Mouse (Mus musculus) heart, postnatal 0 days (tissue): ENCODE results near the gene Gm3045. TPM values are rescaled to one million over a fixed set of nuclear protein-coding genes. Genes with fewer than 3 reads are reported as not detected.

Source experiments
- ATAC-seq: fragments of 200-750 bp; cut with Nextera tagmentation; 2 replicates; pipeline ENCODE4 v1.8.0; 2017; ENCODE audit warnings: low read depth, moderate number of reproducible peaks, moderate library complexity; ENCODE audit not compliant: insufficient read depth
- DNase-seq: peaks from one replicate; pipeline ENCODE4 v3.0.0-alpha.2; 2016; ENCODE audit warnings: low spot score
- H3K27ac ChIP-seq: fragments of 300-500 bp; sonication (generic); 2 replicates; pipeline ENCODE4 v1.5.1; 2014; ENCODE audit warnings: low read depth, mild to moderate bottlenecking
- H3K27me3 ChIP-seq: fragments of 300-500 bp; sonication (generic); 2 replicates; pipeline ENCODE4 v1.6.1; 2014; ENCODE audit warnings: low read length, mixed read lengths; ENCODE audit not compliant: control insufficient read depth, insufficient read depth
- H3K36me3 ChIP-seq: fragments of 300-500 bp; sonication (generic); replicated peaks from 2 replicates; pipeline ENCODE4 v1.6.1; 2014; ENCODE audit warnings: low read length, mixed read lengths; ENCODE audit not compliant: control insufficient read depth, insufficient read depth
- H3K4me1 ChIP-seq: fragments of 300-500 bp; sonication (generic); 2 replicates; pipeline ENCODE4 v1.6.1; 2014; ENCODE audit warnings: antibody characterized with exemption; ENCODE audit not compliant: control insufficient read depth, insufficient read depth
- H3K4me2 ChIP-seq: fragments of 300-500 bp; sonication (generic); 2 replicates; pipeline ENCODE4 v1.6.1; 2014; ENCODE audit warnings: low read depth, mild to moderate bottlenecking, low read length, moderate library complexity
- H3K4me3 ChIP-seq: fragments of 300-500 bp; sonication (generic); 2 replicates; pipeline ENCODE4 v1.5.1; 2014; ENCODE audit warnings: low read depth, low read length
- H3K9ac ChIP-seq: fragments of 300-500 bp; sonication (generic); replicated peaks from 2 replicates; pipeline ENCODE4 v1.6.1; 2014; ENCODE audit warnings: low read depth, low read length, mixed read lengths
- H3K9me3 ChIP-seq: fragments of 300-500 bp; sonication (generic); replicated peaks from 2 replicates; pipeline ENCODE4 v1.6.1; 2016; ENCODE audit warnings: low read length; ENCODE audit not compliant: control insufficient read depth
- CTCF ChIP-seq: IDR thresholded peaks from 2 replicates; pipeline ENCODE4 v1.5.1; 2016; ENCODE audit warnings: antibody characterized with exemption, control low read depth, low read depth
- EP300 ChIP-seq: IDR thresholded peaks from 2 replicates; pipeline ENCODE4 v1.6.1; 2016; ENCODE audit warnings: antibody characterized with exemption, low read depth
- WGBS: fragments of 180-500 bp; shearing (Covaris S2); extraction: QIAGEN DNeasy Blood & Tissue Kit; methylation state at CpG from one replicate; pipeline ENCODE4 v1.1.7; 2014; 5-methylcytosine and 5-hydroxymethylcytosine counted together
- polyA plus RNA-seq: library from polyadenylated mRNA; unstranded; fragments of >200 nt; fragmentation: Nextera tagmentation; extraction: Ambion mirVana; gene quantifications from 2 replicates; pipeline ENCODE4 v1.2.1, GENCODE M21; 2015
- total RNA-seq: library from RNA; depleted of rRNA; stranded (reverse); fragments of >200 nt; gene quantifications from 2 replicates; pipeline ENCODE4 v1.2.3, GENCODE M21; 2014; ENCODE audit warnings: low replicate concordance

The Gm3045 gene
- total and polyA plus RNA-seq, 2 experiments from 2014 or later = not detected

GRCm38 (mm10) chr13:56471211-56471610, 44.8 kb downstream of the Gm3045 start:
- 81% methylated on average over 6 of the region's 6 CpGs for WGBS
- DNase-seq = no peak
- no peak for ATAC-seq

GRCm38 (mm10) chr13:56471951-56472350, 45.6 kb downstream of the Gm3045 start:
- 64% methylated on average over 9 of the region's 9 CpGs for WGBS
- DNase-seq (no peak), ATAC-seq (no peak)

More at GRCm38 (mm10) chr13:56471211-56471610, 44.8 kb downstream of the Gm3045 start:
- Histone ChIP-seq H3K9ac (no peak overlapping the region), H3K9me3 (no peaks in the 10 kb centered on the region), H3K4me3 (no peak overlapping the region), H3K36me3 (no peaks in the 10 kb centered on the region), H3K4me1 (no peaks in the 10 kb centered on the region), H3K27me3 (peaks cover 15% of the 10 kb centered on the region; the same call in 1 of the 2 replicates), H3K27ac (no peak overlapping the region), H3K4me2 (no peak overlapping the region)
- no peak for TF ChIP-seq CTCF
- TF ChIP-seq EP300 = no peak

GRCm38 (mm10) chr13:56472661-56473060, 46.3 kb downstream of the Gm3045 start:
- Histone ChIP-seq H3K36me3 (no peaks in the 10 kb centered on the region), H3K4me1 (peaks cover 3% of the 10 kb centered on the region; the same call in 1 of the 2 replicates), H3K27me3 (peaks cover 15% of the 10 kb centered on the region; the same call in 1 of the 2 replicates), H3K4me3 (no peak overlapping the region), H3K4me2 (no peak overlapping the region), H3K9ac (no peak overlapping the region), H3K27ac (no peak overlapping the region), H3K9me3 (no peaks in the 10 kb centered on the region)
- ATAC-seq (no peak), DNase-seq (no peak)
- TF ChIP-seq EP300 (no peak), CTCF (no peak)
- WGBS = 80% methylated on average over 9 of the region's 9 CpGs

More at GRCm38 (mm10) chr13:56471951-56472350, 45.6 kb downstream of the Gm3045 start:
- Histone ChIP-seq H3K9ac (no peak overlapping the region), H3K4me1 (no peaks in the 10 kb centered on the region), H3K4me3 (no peak overlapping the region), H3K36me3 (no peaks in the 10 kb centered on the region), H3K4me2 (no peak overlapping the region), H3K9me3 (no peaks in the 10 kb centered on the region), H3K27ac (no peak overlapping the region), H3K27me3 (peaks cover 15% of the 10 kb centered on the region; the same call in 1 of the 2 replicates)
- TF ChIP-seq EP300 (no peak), CTCF (no peak)

DNA sequence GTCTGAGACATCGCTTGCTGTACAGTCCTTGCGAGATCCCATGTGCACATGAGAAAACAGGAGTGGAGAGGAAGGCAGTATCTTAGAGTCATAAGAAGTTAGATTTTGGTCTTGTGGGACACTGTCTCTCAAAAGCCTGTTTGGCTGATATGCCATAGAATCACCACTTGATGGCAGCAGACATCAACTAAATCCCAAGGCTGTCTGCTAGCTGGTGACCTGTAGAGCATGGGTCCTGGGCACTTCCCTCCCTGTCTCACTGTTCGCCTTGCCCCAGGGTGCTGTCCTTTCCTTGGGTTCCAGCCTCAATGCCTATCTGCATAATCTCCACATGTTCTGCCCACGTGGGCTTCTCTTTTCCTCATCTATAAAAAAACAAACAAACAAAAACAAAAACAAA, 49.0 kb downstream of the Gm3045 start:
- H3K4me1 ChIP-seq = peaks cover 7% of the 10 kb centered on the region; the same call in 1 of the 2 replicates
- H3K4me2 ChIP-seq = no peak overlapping the region
- no peak overlapping the region for H3K9ac ChIP-seq
- peak; percentile 70 for DNase-seq
- 22% methylated on average over 4 of the region's 4 CpGs for WGBS
- ATAC-seq = peak; percentile 63
- no peak overlapping the region for H3K4me3 ChIP-seq
- peaks cover 12% of the 10 kb centered on the region; the same call in 1 of the 2 replicates for H3K27me3 ChIP-seq
- no peak overlapping the region for H3K27ac ChIP-seq
- no peaks in the 10 kb centered on the region for H3K9me3 ChIP-seq
- no peaks in the 10 kb centered on the region for H3K36me3 ChIP-seq
- TF ChIP-seq EP300 = no peak
- TF ChIP-seq CTCF = peak; percentile 86

DNA sequence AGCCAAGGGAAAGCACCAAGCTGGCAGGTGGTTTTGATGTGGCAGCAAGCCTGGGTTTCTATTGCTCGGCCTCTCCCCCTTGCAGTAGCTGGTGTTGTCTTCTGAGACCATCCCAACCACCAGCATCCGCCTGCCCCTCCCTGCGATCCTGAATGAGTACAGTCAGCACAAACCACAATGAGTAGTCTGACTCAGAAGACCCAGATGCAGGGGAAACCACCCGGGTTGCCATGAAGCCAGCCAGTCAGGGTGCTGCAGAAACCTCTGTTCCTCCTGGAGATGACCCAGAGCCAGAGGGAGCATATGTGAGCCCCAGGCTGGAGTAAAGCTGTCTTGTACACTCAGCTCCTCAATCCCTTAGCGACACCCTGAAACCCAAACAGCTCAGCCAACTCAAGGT, 50.4 kb downstream of the Gm3045 start:
- WGBS = 57% methylated on average over 5 of the region's 5 CpGs
- no peaks in the 10 kb centered on the region for H3K36me3 ChIP-seq
- no peak overlapping the region for H3K4me2 ChIP-seq
- no peak for ATAC-seq
- peaks cover 12% of the 10 kb centered on the region; the same call in 1 of the 2 replicates for H3K27me3 ChIP-seq
- H3K27ac ChIP-seq = no peak overlapping the region
- no peak for DNase-seq
- TF ChIP-seq EP300 (no peak), CTCF (no peak)
- H3K9ac ChIP-seq = no peak overlapping the region
- H3K4me3 ChIP-seq = no peak overlapping the region
- H3K4me1 ChIP-seq = peaks cover 7% of the 10 kb centered on the region; the same call in 1 of the 2 replicates
- no peaks in the 10 kb centered on the region for H3K9me3 ChIP-seq

- ATAC-seq = no peak
- 15% methylated on average over 6 of the region's 6 CpGs for WGBS
These were observed 50.9 kb downstream of the Gm3045 start for GRCm38 (mm10) chr13:56477271-56477670.

More at GRCm38 (mm10) chr13:56477271-56477670, 50.9 kb downstream of the Gm3045 start:
- Histone ChIP-seq H3K4me2 (no peak overlapping the region), H3K9me3 (no peaks in the 10 kb centered on the region), H3K4me3 (no peak overlapping the region), H3K27me3 (peaks cover 12% of the 10 kb centered on the region; the same call in 1 of the 2 replicates), H3K36me3 (no peaks in the 10 kb centered on the region), H3K4me1 (peaks cover 7% of the 10 kb centered on the region; the same call in 1 of the 2 replicates), H3K27ac (no peak overlapping the region), H3K9ac (no peak overlapping the region)
- no peak for TF ChIP-seq CTCF
- TF ChIP-seq EP300 = no peak
- no peak for DNase-seq
